Mouse (Mus musculus): ENCODE results near the gene Tmem56. TPM values are rescaled to one million over a fixed set of nuclear protein-coding genes. Genes with fewer than 3 reads are reported as not detected.

Tmem56 gene
- polyA plus RNA-seq, 1 experiment from 2014 or later: 2.3 TPM

DNA sequence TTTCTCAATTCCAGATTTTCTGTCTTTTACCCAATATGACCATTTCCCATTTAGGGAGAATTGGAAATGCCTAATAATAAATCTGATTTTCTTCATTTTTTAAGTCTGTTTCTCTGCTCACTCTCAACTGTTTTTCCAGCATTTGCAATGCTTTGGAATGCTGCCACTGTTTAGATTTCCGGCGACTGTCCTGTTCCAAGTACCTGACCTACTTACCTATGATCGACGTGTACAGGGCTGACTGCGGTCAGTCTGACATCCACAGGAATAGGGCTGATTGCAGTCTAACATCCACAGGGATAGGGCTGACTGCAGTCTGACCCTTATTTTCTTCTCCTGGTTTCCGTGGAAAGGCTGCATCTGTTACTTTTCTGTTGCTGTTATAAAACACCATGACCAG, 2.3 kb upstream of the Tmem56 start:
- Histone ChIP-seq H3K27ac (ENCODE audit: poor library complexity, severe bottlenecking) (no peak overlapping the region), H3K9ac (no peak overlapping the region), H3K27me3 (replicated peaks) (no peaks in the 10 kb centered on the region), H3K9me3 (replicated peaks) (0 out of 2 replicates have a peak, but pooled peaks cover 3% of the 10 kb centered on the region), H3K4me2 (no peak overlapping the region), H3K4me3 (no peak overlapping the region), H3K4me1 (replicated peaks) (no peaks in the 10 kb centered on the region), H3K36me3 (no peaks in the 10 kb centered on the region)
- no peak for ATAC-seq (ENCODE audit: insufficient number of reproducible peaks, low FRiP score)
- WGBS: 91% methylated on average over 6 of the region's 6 CpGs

DNA sequence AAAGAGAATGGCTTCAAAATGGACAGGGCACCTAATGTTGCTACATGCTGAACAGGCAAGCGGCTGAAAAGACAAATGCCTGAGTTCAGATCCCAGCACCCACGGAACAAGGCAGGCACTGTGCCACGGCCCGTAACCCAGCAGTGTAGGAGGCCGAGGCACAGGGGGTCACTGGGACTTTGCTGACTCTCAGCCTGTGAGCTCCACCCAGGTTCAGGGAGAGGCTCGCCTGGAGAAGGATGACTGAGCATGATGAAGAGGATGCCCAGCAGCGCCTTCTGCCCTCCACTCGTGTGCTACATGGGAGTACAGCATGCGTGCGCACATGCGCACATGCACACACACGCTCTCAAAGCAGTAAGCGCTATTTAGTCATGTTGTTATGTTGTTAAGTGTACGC, 3.2 kb downstream of the Tmem56 start:
- H3K27me3 ChIP-seq (replicated peaks): no peaks in the 10 kb centered on the region
- WGBS: 87% methylated on average over 14 of the region's 14 CpGs
- no peak overlapping the region for H3K4me3 ChIP-seq

GRCm38 (mm10) chr3:121277557-121277956, 5.3 kb downstream of the Tmem56 start:
- Histone ChIP-seq H3K4me2 (no peak overlapping the region), H3K9ac (no peak overlapping the region), H3K36me3 (no peaks in the 10 kb centered on the region), H3K9me3 (replicated peaks) (no peaks in the 10 kb centered on the region), H3K4me3 (no peak overlapping the region), H3K4me1 (replicated peaks) (peaks cover 5% of the 10 kb centered on the region; the same call in 1 of the 2 replicates), H3K27ac (ENCODE audit: poor library complexity, severe bottlenecking) (no peak overlapping the region), H3K27me3 (replicated peaks) (peaks cover 6% of the 10 kb centered on the region; the same call in 1 of the 2 replicates)
- no peak for ATAC-seq (ENCODE audit: insufficient number of reproducible peaks, low FRiP score)
- WGBS: 78% methylated on average over 4 of the region's 4 CpGs

More for the DNA sequence above, 3.2 kb downstream of the Tmem56 start:
- Histone ChIP-seq H3K36me3 (no peaks in the 10 kb centered on the region), H3K4me2 (no peak overlapping the region), H3K9me3 (replicated peaks) (0 out of 2 replicates have a peak, but pooled peaks cover 2% of the 10 kb centered on the region), H3K9ac (no peak overlapping the region), H3K4me1 (replicated peaks) (peaks cover 5% of the 10 kb centered on the region; the same call in 1 of the 2 replicates), H3K27ac (ENCODE audit: poor library complexity, severe bottlenecking) (no peak overlapping the region)
- ATAC-seq (ENCODE audit: insufficient number of reproducible peaks, low FRiP score): no peak

- H3K4me3 ChIP-seq: no peak overlapping the region
- no peak for ATAC-seq (ENCODE audit: insufficient number of reproducible peaks, low FRiP score)
- peaks cover 5% of the 10 kb centered on the region; the same call in 1 of the 2 replicates for H3K4me1 ChIP-seq (replicated peaks)
- 80% methylated on average over 4 of the region's 4 CpGs for WGBS
- no peaks in the 10 kb centered on the region for H3K36me3 ChIP-seq
- no peak overlapping the region for H3K9ac ChIP-seq
- H3K4me2 ChIP-seq: no peak overlapping the region
- peaks cover 6% of the 10 kb centered on the region; the same call in 1 of the 2 replicates for H3K27me3 ChIP-seq (replicated peaks)
- no peak overlapping the region for H3K27ac ChIP-seq (ENCODE audit: poor library complexity, severe bottlenecking)
- no peaks in the 10 kb centered on the region for H3K9me3 ChIP-seq (replicated peaks)
Observed at GRCm38 (mm10) chr3:121277009-121277408, 5.9 kb downstream of the Tmem56 start.

DNA sequence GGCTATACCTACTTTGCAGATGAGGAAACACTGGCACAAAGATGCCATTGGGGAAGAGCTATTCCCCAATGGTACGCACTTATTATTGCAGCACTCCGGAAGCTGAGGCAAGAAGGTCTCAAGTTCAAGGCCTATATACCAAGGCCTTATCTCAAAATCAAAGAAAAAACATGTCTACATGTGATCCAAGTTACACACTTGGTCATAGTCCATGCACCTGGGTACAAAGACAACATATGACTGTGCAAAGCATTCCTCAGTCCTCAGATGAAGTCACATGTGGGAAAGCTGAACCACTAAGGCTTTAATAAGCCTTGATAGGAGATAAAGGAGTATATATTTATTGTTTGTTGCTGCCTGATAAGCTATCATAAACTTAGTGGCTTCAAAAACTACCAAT, 8.9 kb downstream of the Tmem56 start:
- Histone ChIP-seq H3K36me3 (no peaks in the 10 kb centered on the region), H3K4me3 (no peak overlapping the region), H3K4me1 (replicated peaks) (peaks cover 5% of the 10 kb centered on the region; the same call in 1 of the 2 replicates), H3K27ac (ENCODE audit: poor library complexity, severe bottlenecking) (no peak overlapping the region), H3K9ac (no peak overlapping the region), H3K9me3 (replicated peaks) (no peaks in the 10 kb centered on the region), H3K27me3 (replicated peaks) (peaks cover 9% of the 10 kb centered on the region; the same call in 1 of the 2 replicates), H3K4me2 (no peak overlapping the region)
- ATAC-seq (ENCODE audit: insufficient number of reproducible peaks, low FRiP score): no peak
- 86% methylated on average over 2 of the region's 2 CpGs for WGBS

DNA sequence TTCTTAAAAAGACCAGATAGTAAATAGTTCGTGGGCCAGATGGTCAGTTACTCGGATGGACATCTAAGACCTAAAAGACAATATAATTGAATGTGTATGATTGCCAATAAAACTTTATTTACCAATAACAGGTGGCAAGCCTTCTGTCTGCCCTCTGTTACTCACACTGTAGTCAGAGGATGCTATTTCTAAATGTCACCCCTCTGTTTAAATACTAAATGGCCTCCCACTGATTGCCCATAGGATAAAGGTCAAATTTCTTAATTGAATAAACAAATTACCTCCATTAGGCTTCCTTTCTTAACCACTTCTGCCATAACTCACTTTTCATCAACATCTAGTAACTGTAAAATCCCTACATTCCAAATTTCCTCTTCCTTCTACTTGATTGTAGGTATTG, 10.3 kb downstream of the Tmem56 start:
- H3K36me3 ChIP-seq: no peaks in the 10 kb centered on the region
- H3K9me3 ChIP-seq (replicated peaks): no peaks in the 10 kb centered on the region
- H3K4me1 ChIP-seq (replicated peaks): peaks cover 2% of the 10 kb centered on the region; the same call in 1 of the 2 replicates
- no peak for ATAC-seq (ENCODE audit: insufficient number of reproducible peaks, low FRiP score)
- H3K4me2 ChIP-seq: no peak overlapping the region
- peaks cover 9% of the 10 kb centered on the region; the same call in 1 of the 2 replicates for H3K27me3 ChIP-seq (replicated peaks)
- no peak overlapping the region for H3K4me3 ChIP-seq
- no peak overlapping the region for H3K27ac ChIP-seq (ENCODE audit: poor library complexity, severe bottlenecking)
- no peak overlapping the region for H3K9ac ChIP-seq
- WGBS: 71% methylated on average over 2 of the region's 2 CpGs

DNA sequence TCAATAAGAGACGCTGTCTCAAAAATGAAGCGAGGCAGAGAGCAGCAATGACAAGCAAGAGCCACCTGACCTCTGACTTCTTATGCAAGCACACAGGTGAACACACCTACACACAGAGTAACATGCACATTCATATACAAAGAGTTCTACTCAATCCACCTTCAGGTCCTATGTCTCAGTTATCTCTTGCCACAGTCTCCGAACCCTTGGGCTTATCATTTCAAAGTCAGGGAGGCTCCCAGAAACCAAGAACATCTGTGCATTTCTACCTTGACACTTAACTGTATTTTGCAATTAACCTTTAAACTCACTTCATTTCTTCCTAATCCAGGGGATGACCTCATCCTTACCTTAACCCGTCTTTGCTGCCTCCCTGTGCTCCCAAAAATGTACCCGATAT, 15.6 kb downstream of the Tmem56 start:
- ATAC-seq (ENCODE audit: insufficient number of reproducible peaks, low FRiP score): no peak
- no peak overlapping the region for H3K27ac ChIP-seq (ENCODE audit: poor library complexity, severe bottlenecking)
- H3K4me2 ChIP-seq: no peak overlapping the region
- H3K9ac ChIP-seq: no peak overlapping the region
- H3K4me1 ChIP-seq (replicated peaks): peaks cover under 1% of the 10 kb centered on the region
- WGBS: 76% methylated on average over 5 of the region's 5 CpGs
- H3K4me3 ChIP-seq: no peak overlapping the region
- H3K9me3 ChIP-seq (replicated peaks): no peaks in the 10 kb centered on the region
- H3K36me3 ChIP-seq: no peaks in the 10 kb centered on the region
- H3K27me3 ChIP-seq (replicated peaks): peaks cover 16% of the 10 kb centered on the region

DNA sequence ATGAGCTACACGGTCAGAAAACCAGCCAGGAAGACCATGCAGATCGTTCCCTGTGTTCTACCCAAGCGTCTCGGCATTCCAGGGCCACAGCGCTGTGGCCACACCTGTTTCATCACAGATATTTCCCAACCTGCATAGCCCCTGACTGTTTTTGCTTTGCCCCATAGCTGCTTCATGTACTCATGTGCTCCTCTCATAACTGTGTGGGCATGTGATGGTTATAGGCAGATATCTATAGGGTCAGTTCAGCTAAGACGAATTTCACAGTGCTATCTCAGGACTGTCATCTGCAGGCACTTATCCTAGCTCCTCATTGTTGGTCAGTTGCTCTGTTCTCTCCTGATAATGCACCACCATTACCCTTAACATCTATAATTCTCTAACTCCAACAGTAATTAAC, 18.7 kb downstream of the Tmem56 start:
- Histone ChIP-seq H3K27me3 (replicated peaks) (peaks cover 37% of the 10 kb centered on the region), H3K27ac (ENCODE audit: poor library complexity, severe bottlenecking) (no peak overlapping the region), H3K9me3 (replicated peaks) (no peaks in the 10 kb centered on the region), H3K36me3 (no peaks in the 10 kb centered on the region), H3K9ac (no peak overlapping the region), H3K4me3 (no peak overlapping the region), H3K4me2 (no peak overlapping the region), H3K4me1 (replicated peaks) (peaks cover 5% of the 10 kb centered on the region)
- no peak for ATAC-seq (ENCODE audit: insufficient number of reproducible peaks, low FRiP score)
- 48% methylated on average over 6 of the region's 6 CpGs for WGBS

DNA sequence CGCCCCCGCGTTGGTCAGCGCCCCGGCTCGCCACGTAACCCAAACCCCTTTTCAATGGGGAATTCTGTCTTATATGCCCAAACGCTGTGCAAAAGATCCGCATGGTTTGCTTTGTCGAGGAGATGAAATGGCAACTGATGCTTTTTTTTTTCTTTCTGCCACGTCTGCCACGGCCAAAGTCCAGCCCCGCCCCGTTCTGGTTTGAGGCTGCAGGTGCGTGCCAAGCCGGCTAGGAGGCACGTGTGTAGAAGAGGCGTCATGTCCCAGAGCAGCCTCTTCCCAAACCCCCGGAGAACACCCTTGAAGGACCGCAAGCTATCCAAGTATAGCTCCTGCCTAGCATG, 19.7 kb downstream of the Tmem56 start:
- 2% methylated on average over 20 of the region's 20 CpGs for WGBS
- H3K4me3 ChIP-seq: peak overlapping the region; percentile 77
- H3K9me3 ChIP-seq (replicated peaks): no peaks in the 10 kb centered on the region
- H3K27ac ChIP-seq (ENCODE audit: poor library complexity, severe bottlenecking): no peak overlapping the region
- 0 out of 2 replicates have a peak, but pooled peaks have one; percentile 52 for ATAC-seq (ENCODE audit: insufficient number of reproducible peaks, low FRiP score)
- H3K4me1 ChIP-seq (replicated peaks): peaks cover 10% of the 10 kb centered on the region
- peak overlapping the region; percentile 81 for H3K9ac ChIP-seq
- peaks cover 37% of the 10 kb centered on the region for H3K27me3 ChIP-seq (replicated peaks)
- H3K36me3 ChIP-seq: no peaks in the 10 kb centered on the region
- peak overlapping the region; percentile 96 for H3K4me2 ChIP-seq

GRCm38 (mm10) chr3:121262521-121263204, 20.2 kb downstream of the Tmem56 start:
- under 1% methylated on average over 97 of the region's 97 CpGs for WGBS
- Histone ChIP-seq H3K27me3 (replicated peaks) (peaks cover 37% of the 10 kb centered on the region), H3K27ac (ENCODE audit: poor library complexity, severe bottlenecking) (no peak overlapping the region), H3K4me1 (replicated peaks) (peaks cover 10% of the 10 kb centered on the region), H3K4me3 (peak overlapping the region; percentile 77), H3K4me2 (peak overlapping the region; percentile 96), H3K36me3 (no peaks in the 10 kb centered on the region), H3K9ac (peak overlapping the region; percentile 81), H3K9me3 (replicated peaks) (no peaks in the 10 kb centered on the region)
- peak; percentile 94 for ATAC-seq (ENCODE audit: insufficient number of reproducible peaks, low FRiP score)

DNA sequence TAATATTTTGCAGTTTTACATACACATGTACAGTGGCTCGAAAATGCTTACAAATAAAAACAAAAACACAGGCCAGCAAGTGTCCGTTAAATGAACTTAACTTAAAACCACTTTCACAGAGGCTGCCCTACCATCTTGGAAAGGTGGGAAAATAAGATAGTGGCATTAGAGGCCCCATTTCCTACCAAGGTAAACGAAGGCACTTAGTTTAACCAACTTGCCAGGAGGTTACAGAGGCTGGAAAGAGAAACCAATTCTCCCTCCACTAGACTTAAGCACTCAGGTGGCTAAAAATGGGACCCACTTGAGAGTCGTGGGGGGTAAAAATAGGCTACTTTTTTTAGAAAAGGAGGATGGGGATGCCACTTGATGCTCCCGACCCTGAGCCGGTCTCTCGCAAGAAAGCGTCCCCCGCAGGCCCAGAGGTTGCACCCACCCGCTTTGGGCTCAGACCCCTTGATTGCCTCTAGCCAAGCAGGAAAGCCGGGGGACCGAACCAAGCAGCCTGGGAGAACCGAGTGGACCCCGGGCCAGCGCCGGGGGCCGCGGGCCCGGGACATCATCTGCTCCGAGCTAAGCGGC, 20.9 kb downstream of the Tmem56 start:
- Histone ChIP-seq H3K27ac (ENCODE audit: poor library complexity, severe bottlenecking) (no peak overlapping the region), H3K4me3 (peak overlapping the region; percentile 77), H3K9ac (peak overlapping the region; percentile 81), H3K4me2 (peak overlapping the region; percentile 96), H3K27me3 (replicated peaks) (peaks cover 37% of the 10 kb centered on the region), H3K4me1 (replicated peaks) (peaks cover 10% of the 10 kb centered on the region), H3K36me3 (no peaks in the 10 kb centered on the region), H3K9me3 (replicated peaks) (no peaks in the 10 kb centered on the region)
- 7% methylated on average over 21 of the region's 21 CpGs for WGBS
- ATAC-seq (ENCODE audit: insufficient number of reproducible peaks, low FRiP score): no peak; the same call in 1 of the 2 replicates

All from heart, embryonic 12.5 days (tissue).